Mouse (Mus musculus): ENCODE results near the gene Gja3. TPM values are rescaled to one million over a fixed set of nuclear protein-coding genes. Genes with fewer than 3 reads are reported as not detected.
"Not testable (repeated sequence)": the region's sequence is repeated elsewhere in the genome, so short reads cannot be mapped to it uniquely, and the experiment has no call there.

Gja3 gene
- total and polyA plus RNA-seq, 3 experiments, result not detected

DNA sequence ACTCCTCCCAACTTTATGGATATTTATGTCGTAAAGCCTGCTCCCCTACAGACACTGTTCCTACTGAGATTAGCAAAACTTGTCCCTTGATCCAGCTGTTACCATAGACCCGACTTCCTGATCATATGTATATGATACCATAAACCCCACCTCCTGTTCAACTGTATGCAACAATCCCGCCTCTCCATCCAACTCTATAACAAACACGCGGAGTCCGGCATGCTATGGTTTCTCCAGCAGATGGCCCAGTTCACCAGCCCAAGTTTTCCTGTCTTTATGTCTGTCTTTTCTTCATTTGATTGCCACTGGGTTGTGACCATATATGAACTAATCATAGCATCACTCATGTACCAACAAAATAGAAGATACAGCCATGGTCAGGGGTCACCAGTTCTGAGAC lies 17.6 kb upstream of the Gja3 start:
- DNase-seq (ENCODE audit: low read depth, low spot score), result no peak
- no peaks in the 10 kb centered on the region for H3K4me1 ChIP-seq (ENCODE audit: control insufficient read depth in 1 of 2, insufficient read depth in 2 of 2, low read length in 2 of 2)
- H3K4me3 ChIP-seq (ENCODE audit: control insufficient read depth in 1 of 2, insufficient read depth in 1 of 2, low read depth in 2 of 2, low read length in 2 of 2), result no peak overlapping the region
- no peak overlapping the region for H3K9ac ChIP-seq (ENCODE audit: control insufficient read depth, low read depth, low read length, poor library complexity, severe bottlenecking)
- TF ChIP-seq EP300 (IDR thresholded peaks at IDR 0.05; ENCODE audit: low read depth in 1 of 2, low read length in 2 of 2) (no peak), GATA1 (IDR thresholded peaks at IDR 0.05; ENCODE audit: low read depth, low read length) (no peak), MAX (IDR thresholded peaks at IDR 0.05; ENCODE audit: low read length) (no peak), CTCF (IDR thresholded peaks at IDR 0.05 in 2 of 3, conservative IDR thresholded peaks at IDR 0.05 in 1 of 3; ENCODE audit: control insufficient read depth in 1 of 3, insufficient read depth in 1 of 3, low read depth in 2 of 3, low read length in 3 of 3, poor library complexity in 1 of 3, severe bottlenecking in 1 of 3) (peak in 2 of 3 experiments; percentile 4 to 5; a peak in 2 of 6 replicates), KAT2A (conservative IDR thresholded peaks at IDR 0.05; ENCODE audit: low read depth, low read length) (no peak), ELF1 (IDR thresholded peaks at IDR 0.05; ENCODE audit: low read depth, low read length) (no peak), RAD21 (IDR thresholded peaks at IDR 0.05; ENCODE audit: low read depth, low read length) (peak; percentile 8), E2F4 (IDR thresholded peaks at IDR 0.05; ENCODE audit: borderline replicate concordance, low read depth, low read length) (no peak), MXI1 (IDR thresholded peaks at IDR 0.05; ENCODE audit: low read depth, low read length) (no peak)
- H3K36me3 ChIP-seq (ENCODE audit: control insufficient read depth in 1 of 2, insufficient read depth in 2 of 2, low read length in 2 of 2), result no peaks in the 10 kb centered on the region
- 0 out of 4 replicates have a peak, but pooled peaks cover 0 to 1% of the 10 kb centered on the region in 2 experiments for H3K27me3 ChIP-seq (ENCODE audit: control insufficient read depth in 1 of 2, insufficient read depth in 2 of 2, low read length in 2 of 2)
- no peak overlapping the region for H3K27ac ChIP-seq (ENCODE audit: control insufficient read depth, low read depth, low read length)
- H3K79me2 ChIP-seq (ENCODE audit: control insufficient read depth, insufficient read depth, low read length, poor library complexity), result no peaks in the 10 kb centered on the region
- H3K9me3 ChIP-seq (replicated peaks; ENCODE audit: insufficient read depth, low read length), result no peaks in the 10 kb centered on the region

- not testable (repeated sequence) for H3K9me3 ChIP-seq (replicated peaks; ENCODE audit: insufficient read depth, low read length); H3K4me1 ChIP-seq (ENCODE audit: control insufficient read depth in 1 of 2, insufficient read depth in 2 of 2, low read length in 2 of 2); H3K27ac ChIP-seq (ENCODE audit: control insufficient read depth, low read depth, low read length); H3K9ac ChIP-seq (ENCODE audit: control insufficient read depth, low read depth, low read length, poor library complexity, severe bottlenecking); H3K27me3 ChIP-seq (ENCODE audit: control insufficient read depth in 1 of 2, insufficient read depth in 2 of 2, low read length in 2 of 2); H3K4me3 ChIP-seq (ENCODE audit: control insufficient read depth in 1 of 2, insufficient read depth in 1 of 2, low read depth in 2 of 2, low read length in 2 of 2); H3K36me3 ChIP-seq (ENCODE audit: control insufficient read depth in 1 of 2, insufficient read depth in 2 of 2, low read length in 2 of 2); H3K79me2 ChIP-seq (ENCODE audit: control insufficient read depth, insufficient read depth, low read length, poor library complexity)
- TF ChIP-seq ZC3H11A (IDR thresholded peaks at IDR 0.05; ENCODE audit: low read depth, low read length), result peak; percentile 31
- peak; percentile 58 to 95 (median 68) for TF ChIP-seq CTCF (IDR thresholded peaks at IDR 0.05 in 2 of 3, conservative IDR thresholded peaks at IDR 0.05 in 1 of 3; ENCODE audit: control insufficient read depth in 1 of 3, insufficient read depth in 1 of 3, low read depth in 2 of 3, low read length in 3 of 3, poor library complexity in 1 of 3, severe bottlenecking in 1 of 3)
- peak; percentile 65 for TF ChIP-seq SMC3 (IDR thresholded peaks at IDR 0.05; ENCODE audit: low read depth, low read length)
- TF ChIP-seq RAD21 (IDR thresholded peaks at IDR 0.05; ENCODE audit: low read depth, low read length), result peak; percentile 67
- DNase-seq (ENCODE audit: low read depth, low spot score), result peak; percentile 68
These were observed 12.0 kb upstream of the Gja3 start for GRCm38 (mm10) chr14:57069906-57070305.

- Histone ChIP-seq H3K9me3 (replicated peaks; ENCODE audit: insufficient read depth, low read length) (no peaks in the 10 kb centered on the region), H3K4me3 (ENCODE audit: control insufficient read depth in 1 of 2, insufficient read depth in 1 of 2, low read depth in 2 of 2, low read length in 2 of 2) (no peak overlapping the region), H3K36me3 (ENCODE audit: control insufficient read depth in 1 of 2, insufficient read depth in 2 of 2, low read length in 2 of 2) (no peaks in the 10 kb centered on the region), H3K79me2 (ENCODE audit: control insufficient read depth, insufficient read depth, low read length, poor library complexity) (no peaks in the 10 kb centered on the region), H3K9ac (ENCODE audit: control insufficient read depth, low read depth, low read length, poor library complexity, severe bottlenecking) (no peak overlapping the region), H3K27me3 (ENCODE audit: control insufficient read depth in 1 of 2, insufficient read depth in 2 of 2, low read length in 2 of 2) (no peaks in the 10 kb centered on the region; a peak in 2 of 4 replicates), H3K27ac (ENCODE audit: control insufficient read depth, low read depth, low read length) (no peak overlapping the region), H3K4me1 (ENCODE audit: control insufficient read depth in 1 of 2, insufficient read depth in 2 of 2, low read length in 2 of 2) (no peaks in the 10 kb centered on the region)
- DNase-seq (ENCODE audit: low read depth, low spot score), result no peak
- TF ChIP-seq SIN3A (IDR thresholded peaks at IDR 0.05; ENCODE audit: low read length), result no peak
- TF ChIP-seq GATA1 (IDR thresholded peaks at IDR 0.05; ENCODE audit: low read depth, low read length), result no peak
- TF ChIP-seq ZNF384 (IDR thresholded peaks at IDR 0.05; ENCODE audit: low read depth, low read length), result no peak
- TF ChIP-seq TCF12 (IDR thresholded peaks at IDR 0.05; ENCODE audit: low read depth, low read length), result no peak
- TF ChIP-seq NELFE (IDR thresholded peaks at IDR 0.05; ENCODE audit: low read depth, low read length), result no peak
These were observed 8.2 kb upstream of the Gja3 start for GRCm38 (mm10) chr14:57066053-57066452.
